Mouse (Mus musculus) stomach, embryonic 15.5 days (tissue): Measurements from ENCODE around the gene Nomo1. TPM values are rescaled to one million over a fixed set of nuclear protein-coding genes. Genes with fewer than 3 reads are reported as not detected.

ENCODE experiments used
- ATAC-seq: fragments of 200-750 bp; cut with Nextera tagmentation; 2 replicates; pipeline ENCODE4 v1.8.0; 2017; ENCODE audit warnings: low read depth, moderate number of reproducible peaks, moderate TSS enrichment; ENCODE audit not compliant: insufficient read depth, low FRiP score
- H3K27ac ChIP-seq: fragments of 300-500 bp; sonication (generic); 2 replicates; pipeline ENCODE4 v1.5.1; 2015; ENCODE audit warnings: mild to moderate bottlenecking, inconsistent platforms
- H3K27me3 ChIP-seq: fragments of 300-500 bp; sonication (generic); replicated peaks from 2 replicates; pipeline ENCODE4 v1.6.1; 2015; ENCODE audit warnings: inconsistent platforms
- H3K36me3 ChIP-seq: fragments of 300-500 bp; sonication (generic); 2 replicates; pipeline ENCODE4 v1.6.1; 2015; ENCODE audit warnings: inconsistent platforms
- H3K4me1 ChIP-seq: fragments of 300-500 bp; sonication (generic); 2 replicates; pipeline ENCODE4 v1.6.1; 2015; ENCODE audit warnings: inconsistent platforms
- H3K4me2 ChIP-seq: fragments of 300-500 bp; sonication (generic); 2 replicates; pipeline ENCODE4 v1.6.1; 2015; ENCODE audit warnings: mild to moderate bottlenecking, inconsistent platforms
- H3K4me3 ChIP-seq: fragments of 300-500 bp; sonication (generic); replicated peaks from 2 replicates; pipeline ENCODE4 v1.5.1; 2015; ENCODE audit warnings: inconsistent platforms
- H3K9ac ChIP-seq: fragments of 300-500 bp; sonication (generic); 2 replicates; pipeline ENCODE4 v1.6.1; 2015; ENCODE audit warnings: inconsistent platforms
- H3K9me3 ChIP-seq: fragments of 300-500 bp; sonication (generic); 2 replicates; pipeline ENCODE4 v1.6.1; 2016; ENCODE audit warnings: inconsistent platforms
- WGBS: fragments of 180-500 bp; shearing (Covaris S2); methylation state at CpG from one replicate; pipeline ENCODE4 v1.1.7; 2015; 5-methylcytosine and 5-hydroxymethylcytosine counted together
- polyA plus RNA-seq: library from polyadenylated mRNA; unstranded; fragments of >200 nt; fragmentation: Nextera tagmentation; extraction: Ambion mirVana; gene quantifications from 2 replicates; pipeline ENCODE4 v1.2.1, GENCODE M21; 2015

Nomo1 gene
- polyA plus RNA-seq, 1 experiment from 2014 or later = 44.7 TPM

GRCm38 (mm10) chr7:46028681-46029080 is 4.8 kb upstream of the Nomo1 start:
- Histone ChIP-seq H3K27ac (no peak overlapping the region), H3K4me3 (no peak overlapping the region), H3K27me3 (no peaks in the 10 kb centered on the region), H3K9me3 (no peaks in the 10 kb centered on the region), H3K9ac (no peak overlapping the region), H3K36me3 (no peaks in the 10 kb centered on the region), H3K4me2 (no peak overlapping the region), H3K4me1 (peaks cover 13% of the 10 kb centered on the region)
- no peak for ATAC-seq
- 75% methylated on average over 10 of the region's 10 CpGs for WGBS

GRCm38 (mm10) chr7:46029299-46030144 is 4.0 kb upstream of the Nomo1 start:
- H3K27ac ChIP-seq = peak overlapping the region; percentile 49
- no peaks in the 10 kb centered on the region for H3K27me3 ChIP-seq
- peaks cover 18% of the 10 kb centered on the region for H3K4me1 ChIP-seq
- no peaks in the 10 kb centered on the region for H3K9me3 ChIP-seq
- no peaks in the 10 kb centered on the region for H3K36me3 ChIP-seq
- H3K9ac ChIP-seq = no peak overlapping the region
- peak overlapping the region; percentile 40 for H3K4me2 ChIP-seq
- peak; percentile 32 for ATAC-seq
- WGBS = 64% methylated on average over 9 of the region's 9 CpGs
- H3K4me3 ChIP-seq = no peak overlapping the region

GRCm38 (mm10) chr7:46030145-46030488 is 3.4 kb upstream of the Nomo1 start, which contains the start of gene Abcc6:
Gene Abcc6, minus strand, starts transcription at chr7:46030302.
- H3K4me3 ChIP-seq = no peak within 1 kb of the TSS
- peak within 1 kb of the TSS; percentile 49 for H3K27ac ChIP-seq
- peak within 1 kb of the TSS; percentile 40 for H3K4me2 ChIP-seq
- no peaks in the 10 kb centered on the region for H3K27me3 ChIP-seq
- ATAC-seq = peak; percentile 74
- no peaks in the 10 kb centered on the region for H3K9me3 ChIP-seq
- peaks cover 23% of the 10 kb centered on the region for H3K4me1 ChIP-seq
- WGBS = 3% methylated on average over 11 of the region's 11 CpGs
- no peak within 1 kb of the TSS for H3K9ac ChIP-seq
- H3K36me3 ChIP-seq = no peaks in the 10 kb centered on the region

GRCm38 (mm10) chr7:46031075-46031474 is 2.4 kb upstream of the Nomo1 start:
- WGBS = 60% methylated on average over 2 of the region's 2 CpGs
- Histone ChIP-seq H3K27me3 (no peaks in the 10 kb centered on the region), H3K9ac (no peak overlapping the region), H3K27ac (no peak overlapping the region), H3K36me3 (no peaks in the 10 kb centered on the region), H3K4me2 (peak overlapping the region; percentile 40; the same call in 1 of the 2 replicates), H3K4me3 (no peak overlapping the region), H3K9me3 (no peaks in the 10 kb centered on the region), H3K4me1 (peaks cover 32% of the 10 kb centered on the region)
- no peak for ATAC-seq

GRCm38 (mm10) chr7:46033870-46034337 is 406 bp downstream of the Nomo1 start:
- WGBS = under 1% methylated on average over 35 of the region's 35 CpGs
- Histone ChIP-seq H3K9me3 (no peaks in the 10 kb centered on the region), H3K4me2 (peak overlapping the region; percentile 83), H3K36me3 (peaks cover 8% of the 10 kb centered on the region; the same call in 1 of the 2 replicates), H3K4me1 (peaks cover 38% of the 10 kb centered on the region), H3K4me3 (peak overlapping the region; percentile 86), H3K27me3 (no peaks in the 10 kb centered on the region), H3K9ac (peak overlapping the region; percentile 70), H3K27ac (no peak overlapping the region)
- ATAC-seq = no peak; the same call in 1 of the 2 replicates

- no peak for ATAC-seq
- Histone ChIP-seq H3K27ac (no peak overlapping the region), H3K4me3 (peak overlapping the region; percentile 86), H3K9ac (no peak overlapping the region), H3K27me3 (no peaks in the 10 kb centered on the region), H3K4me1 (peaks cover 35% of the 10 kb centered on the region), H3K9me3 (no peaks in the 10 kb centered on the region), H3K36me3 (peaks cover 8% of the 10 kb centered on the region; the same call in 1 of the 2 replicates), H3K4me2 (peak overlapping the region; percentile 83)
- WGBS = 70% methylated on average over 2 of the region's 2 CpGs
Measured at GRCm38 (mm10) chr7:46034991-46035390, 1.5 kb downstream of the Nomo1 start.

GRCm38 (mm10) chr7:46035468-46035867 is 2.0 kb downstream of the Nomo1 start:
- Histone ChIP-seq H3K4me2 (peak overlapping the region; percentile 23; the same call in 1 of the 2 replicates), H3K9me3 (no peaks in the 10 kb centered on the region), H3K36me3 (peaks cover 8% of the 10 kb centered on the region; the same call in 1 of the 2 replicates), H3K4me3 (no peak overlapping the region), H3K27me3 (no peaks in the 10 kb centered on the region), H3K27ac (no peak overlapping the region), H3K9ac (no peak overlapping the region), H3K4me1 (peaks cover 34% of the 10 kb centered on the region)
- ATAC-seq = no peak
- WGBS = 72% methylated on average over 2 of the region's 2 CpGs

- H3K4me2 ChIP-seq = no peak overlapping the region
- H3K4me1 ChIP-seq = peaks cover 29% of the 10 kb centered on the region
- no peak overlapping the region for H3K27ac ChIP-seq
- peaks cover 12% of the 10 kb centered on the region for H3K36me3 ChIP-seq
- no peaks in the 10 kb centered on the region for H3K9me3 ChIP-seq
- H3K9ac ChIP-seq = no peak overlapping the region
- no peaks in the 10 kb centered on the region for H3K27me3 ChIP-seq
- 88% methylated on average over 6 of the region's 6 CpGs for WGBS
- ATAC-seq = no peak
- H3K4me3 ChIP-seq = no peak overlapping the region
Measured at GRCm38 (mm10) chr7:46037433-46037832, 3.9 kb downstream of the Nomo1 start.

GRCm38 (mm10) chr7:46039873-46040272 is 6.4 kb downstream of the Nomo1 start:
- Histone ChIP-seq H3K4me1 (peaks cover 21% of the 10 kb centered on the region), H3K9me3 (no peaks in the 10 kb centered on the region), H3K27me3 (no peaks in the 10 kb centered on the region), H3K4me3 (no peak overlapping the region), H3K36me3 (peaks cover 36% of the 10 kb centered on the region), H3K9ac (no peak overlapping the region), H3K27ac (no peak overlapping the region; the same call in 1 of the 2 replicates), H3K4me2 (no peak overlapping the region)
- WGBS = 37% methylated on average over 2 of the region's 2 CpGs
- ATAC-seq = peak; percentile 41; the same call in 1 of the 2 replicates

- ATAC-seq = no peak
- H3K4me2 ChIP-seq = no peak overlapping the region
- H3K4me3 ChIP-seq = no peak overlapping the region
- no peaks in the 10 kb centered on the region for H3K27me3 ChIP-seq
- peaks cover 3% of the 10 kb centered on the region; the same call in 1 of the 2 replicates for H3K4me1 ChIP-seq
- 87% methylated on average over 10 of the region's 10 CpGs for WGBS
- H3K9me3 ChIP-seq = no peaks in the 10 kb centered on the region
- H3K9ac ChIP-seq = no peak overlapping the region
- no peak overlapping the region for H3K27ac ChIP-seq
- H3K36me3 ChIP-seq = peaks cover 49% of the 10 kb centered on the region
Measured at GRCm38 (mm10) chr7:46044106-46044505, 10.6 kb downstream of the Nomo1 start.

- H3K27ac ChIP-seq = no peak overlapping the region
- H3K27me3 ChIP-seq = no peaks in the 10 kb centered on the region
- no peaks in the 10 kb centered on the region for H3K9me3 ChIP-seq
- no peak overlapping the region for H3K9ac ChIP-seq
- H3K4me3 ChIP-seq = no peak overlapping the region
- 89% methylated on average over 11 of the region's 11 CpGs for WGBS
- no peaks in the 10 kb centered on the region for H3K4me1 ChIP-seq
- no peak for ATAC-seq
- peaks cover 54% of the 10 kb centered on the region for H3K36me3 ChIP-seq
- no peak overlapping the region for H3K4me2 ChIP-seq
Measured at GRCm38 (mm10) chr7:46045882-46046281, 12.4 kb downstream of the Nomo1 start.

GRCm38 (mm10) chr7:46047873-46048562 is 14.5 kb downstream of the Nomo1 start:
- Histone ChIP-seq H3K4me3 (no peak overlapping the region), H3K27me3 (no peaks in the 10 kb centered on the region), H3K36me3 (peaks cover 52% of the 10 kb centered on the region), H3K9me3 (no peaks in the 10 kb centered on the region), H3K27ac (no peak overlapping the region), H3K9ac (no peak overlapping the region), H3K4me2 (no peak overlapping the region), H3K4me1 (no peaks in the 10 kb centered on the region)
- no peak for ATAC-seq
- 91% methylated on average over 13 of the region's 13 CpGs for WGBS
